ENCODE assay signal across 8 mouse cellular contexts in genomic region chr9:24502571-24503004, GRCm38 (mm10). TPM values are rescaled to one million over a fixed set of nuclear protein-coding genes. Genes with fewer than 3 reads are reported as not detected.
DNase-seq lines count a peak whose midpoint lies in the region; ATAC-seq and TF ChIP-seq lines count a peak whose summit lies in the region.

No protein-coding gene starts in this region.

- H3K4me3 ChIP-seq in thymus, adult 2 months (ENCODE audit: control insufficient read depth, insufficient read depth, low read length) = peak overlapping the region; percentile 82
- peak overlapping the region; percentile 81 for H3K4me3 ChIP-seq in bone marrow, adult 2 months (replicated peaks; ENCODE audit: control insufficient read depth, low read depth, low read length)
- H3K4me3 ChIP-seq in forebrain, embryonic 11.5 days (ENCODE audit: low read depth, low read length) = peak overlapping the region; percentile 73
- peak overlapping the region; percentile 79 for H3K4me3 ChIP-seq in hindbrain, embryonic 13.5 days
- H3K4me3 ChIP-seq in limb, embryonic 13.5 days = peak overlapping the region; percentile 75
- H3K4me3 ChIP-seq in midbrain, embryonic 11.5 days (ENCODE audit: low read depth, low read length) = peak overlapping the region; percentile 75
- peak overlapping the region; percentile 77 for H3K4me3 ChIP-seq in stomach, embryonic 15.5 days (replicated peaks)

- H3K9me3 ChIP-seq in forebrain, embryonic 11.5 days (ENCODE audit: control insufficient read depth, low read length) = no peaks in the 10 kb centered on the region
- no peaks in the 10 kb centered on the region for H3K9me3 ChIP-seq in hindbrain, embryonic 13.5 days
- no peaks in the 10 kb centered on the region for H3K9me3 ChIP-seq in limb, embryonic 13.5 days
- no peaks in the 10 kb centered on the region for H3K9me3 ChIP-seq in midbrain, embryonic 11.5 days (ENCODE audit: control insufficient read depth, low read length)
- no peaks in the 10 kb centered on the region for H3K9me3 ChIP-seq in stomach, embryonic 15.5 days

- TF ChIP-seq CTCF in thymus, adult 2 months (IDR thresholded peaks at IDR 0.05; ENCODE audit: borderline replicate concordance, control insufficient read depth, extremely low read depth, insufficient read depth, low read length, poor library complexity) = peak; percentile 18; the same call in 1 of the 2 replicates
- TF ChIP-seq CTCF in bone marrow, adult 2 months (IDR thresholded peaks at IDR 0.05; ENCODE audit: control insufficient read depth, insufficient read depth, low read length) = no peak

- peak; percentile 56 for DNase-seq in thymus, adult 2 months
- DNase-seq in thymus, postnatal 14 days = no peak
- DNase-seq in forebrain, embryonic 11.5 days (ENCODE audit: low spot score) = peak; percentile 85
- DNase-seq in midbrain, embryonic 11.5 days (ENCODE audit: low spot score, missing footprints) = peak; percentile 96

- no peak overlapping the region for H3K27ac ChIP-seq in thymus, adult 2 months (ENCODE audit: control insufficient read depth, insufficient read depth, low read length)
- peak overlapping the region; percentile 94 for H3K27ac ChIP-seq in bone marrow, adult 2 months (ENCODE audit: control insufficient read depth, insufficient read depth, low read depth, low read length, poor library complexity)
- H3K27ac ChIP-seq in forebrain, embryonic 11.5 days (ENCODE audit: low read depth, low read length) = peak overlapping the region; percentile 75
- peak overlapping the region; percentile 88 for H3K27ac ChIP-seq in hindbrain, embryonic 13.5 days
- H3K27ac ChIP-seq in limb, embryonic 13.5 days = peak overlapping the region; percentile 85
- peak overlapping the region; percentile 85 for H3K27ac ChIP-seq in midbrain, embryonic 11.5 days (ENCODE audit: low read depth, low read length)
- H3K27ac ChIP-seq in stomach, embryonic 15.5 days = peak overlapping the region; percentile 88

- peak overlapping the region; percentile 77 for H3K4me2 ChIP-seq in forebrain, embryonic 11.5 days (ENCODE audit: low read depth, low read length, severe bottlenecking)
- peak overlapping the region; percentile 70 for H3K4me2 ChIP-seq in hindbrain, embryonic 13.5 days
- peak overlapping the region; percentile 76 for H3K4me2 ChIP-seq in limb, embryonic 13.5 days (replicated peaks)
- peak overlapping the region; percentile 69 for H3K4me2 ChIP-seq in midbrain, embryonic 11.5 days
- peak overlapping the region; percentile 66 for H3K4me2 ChIP-seq in stomach, embryonic 15.5 days

- peak; percentile 88 for ATAC-seq in forebrain, embryonic 11.5 days (replicated peaks; ENCODE audit: low FRiP score)
- peak; percentile 87 for ATAC-seq in hindbrain, embryonic 13.5 days (ENCODE audit: low FRiP score)
- peak; percentile 83 for ATAC-seq in limb, embryonic 13.5 days (ENCODE audit: low FRiP score, low read depth)
- ATAC-seq in midbrain, embryonic 11.5 days (ENCODE audit: low FRiP score) = peak; percentile 88
- ATAC-seq in stomach, embryonic 15.5 days (ENCODE audit: insufficient read depth, low FRiP score, low read depth) = peak; percentile 84

- H3K9ac ChIP-seq in forebrain, embryonic 11.5 days (ENCODE audit: low read length) = peak overlapping the region; percentile 79
- peak overlapping the region; percentile 82 for H3K9ac ChIP-seq in hindbrain, embryonic 13.5 days
- H3K9ac ChIP-seq in limb, embryonic 13.5 days = peak overlapping the region; percentile 85
- H3K9ac ChIP-seq in midbrain, embryonic 11.5 days (ENCODE audit: low read length) = peak overlapping the region; percentile 79
- H3K9ac ChIP-seq in stomach, embryonic 15.5 days = peak overlapping the region; percentile 60

- peaks cover 7% of the 10 kb centered on the region; the same call in 1 of the 2 replicates for H3K4me1 ChIP-seq in thymus, adult 2 months (replicated peaks; ENCODE audit: control insufficient read depth, insufficient read depth, low read length)
- peaks cover 2% of the 10 kb centered on the region; the same call in 1 of the 2 replicates for H3K4me1 ChIP-seq in bone marrow, adult 2 months (ENCODE audit: control insufficient read depth, insufficient read depth, low read length)
- H3K4me1 ChIP-seq in forebrain, embryonic 11.5 days (replicated peaks; ENCODE audit: control insufficient read depth, insufficient read depth, low read length) = peaks cover 8% of the 10 kb centered on the region; the same call in 1 of the 2 replicates
- H3K4me1 ChIP-seq in hindbrain, embryonic 13.5 days (replicated peaks) = peaks cover 17% of the 10 kb centered on the region
- peaks cover 16% of the 10 kb centered on the region for H3K4me1 ChIP-seq in limb, embryonic 13.5 days
- peaks cover 12% of the 10 kb centered on the region for H3K4me1 ChIP-seq in midbrain, embryonic 11.5 days (ENCODE audit: control insufficient read depth, insufficient read depth, low read length)
- peaks cover 9% of the 10 kb centered on the region for H3K4me1 ChIP-seq in stomach, embryonic 15.5 days

- no peak for TF ChIP-seq POLR2A in thymus, adult 2 months (IDR thresholded peaks at IDR 0.05; ENCODE audit: control insufficient read depth, extremely low read depth, insufficient read depth, low read length, poor library complexity)
- TF ChIP-seq POLR2A in bone marrow, adult 2 months (IDR thresholded peaks at IDR 0.05; ENCODE audit: borderline replicate concordance, control insufficient read depth, low read depth, low read length) = no peak

- 7% methylated on average over 41 of the region's 48 CpGs for WGBS in thymus, adult 2 months
- WGBS in bone marrow, adult 2 months = 1% methylated on average over 48 of the region's 48 CpGs
- 1% methylated on average over 24 of the region's 48 CpGs for WGBS in forebrain, embryonic 11.5 days
- under 1% methylated on average over 20 of the region's 48 CpGs for WGBS in hindbrain, embryonic 13.5 days
- 1% methylated on average over 36 of the region's 48 CpGs for WGBS in limb, embryonic 13.5 days
- under 1% methylated on average over 40 of the region's 48 CpGs for WGBS in midbrain, embryonic 11.5 days
- WGBS in stomach, embryonic 15.5 days = under 1% methylated on average over 44 of the region's 48 CpGs

- no peaks in the 10 kb centered on the region for H3K36me3 ChIP-seq in thymus, adult 2 months (ENCODE audit: control insufficient read depth, insufficient read depth, low read length)
- H3K36me3 ChIP-seq in forebrain, embryonic 11.5 days (ENCODE audit: control insufficient read depth, insufficient read depth, low read length) = no peaks in the 10 kb centered on the region
- H3K36me3 ChIP-seq in hindbrain, embryonic 13.5 days = no peaks in the 10 kb centered on the region
- H3K36me3 ChIP-seq in limb, embryonic 13.5 days = no peaks in the 10 kb centered on the region
- no peaks in the 10 kb centered on the region for H3K36me3 ChIP-seq in midbrain, embryonic 11.5 days (ENCODE audit: control insufficient read depth, insufficient read depth, low read length)
- no peaks in the 10 kb centered on the region for H3K36me3 ChIP-seq in stomach, embryonic 15.5 days

- H3K27me3 ChIP-seq in thymus, adult 2 months (ENCODE audit: control insufficient read depth, insufficient read depth, low read length) = no peaks in the 10 kb centered on the region
- H3K27me3 ChIP-seq in forebrain, embryonic 11.5 days (ENCODE audit: control insufficient read depth, insufficient read depth, low read length) = no peaks in the 10 kb centered on the region
- H3K27me3 ChIP-seq in hindbrain, embryonic 13.5 days = no peaks in the 10 kb centered on the region
- no peaks in the 10 kb centered on the region for H3K27me3 ChIP-seq in limb, embryonic 13.5 days
- no peaks in the 10 kb centered on the region for H3K27me3 ChIP-seq in midbrain, embryonic 11.5 days (ENCODE audit: control insufficient read depth, insufficient read depth, low read length)
- H3K27me3 ChIP-seq in stomach, embryonic 15.5 days (replicated peaks) = no peaks in the 10 kb centered on the region

RNA-seq across cellular contexts. Expression of gene Dpy19l1, which starts 0.4 kb away (rescaled TPM):
- polyA plus RNA-seq in thymus, adult 2 months (2012; rRNA removed) = 9.9 and 10.0 TPM in 2 replicates
- polyA plus RNA-seq in bone marrow, adult 2 months (2011; ENCODE audit: insufficient read depth, insufficient read length, low replicate concordance, missing spikeins) = 16.9 and 17.0 TPM in 2 replicates
- polyA plus RNA-seq in forebrain, embryonic 11.5 days (2014; fragmentation: Nextera tagmentation; extraction: Ambion mirVana) = 21.5 and 24.2 TPM in 2 replicates
- 9.0 TPM in 2 replicates for polyA plus RNA-seq in hindbrain, embryonic 13.5 days (2015; fragmentation: Nextera tagmentation; extraction: Ambion mirVana)
- 11.5 and 12.6 TPM in 2 replicates for polyA plus RNA-seq in limb, embryonic 13.5 days (2015; fragmentation: Nextera tagmentation; extraction: Ambion mirVana)
- 15.6 and 17.2 TPM in 2 replicates for polyA plus RNA-seq in midbrain, embryonic 11.5 days (2014; fragmentation: Nextera tagmentation; extraction: Ambion mirVana)
- polyA plus RNA-seq in stomach, embryonic 15.5 days (2015; fragmentation: Nextera tagmentation; extraction: Ambion mirVana) = 16.3 and 16.4 TPM in 2 replicates
